15 mouse cellular contexts compared by ENCODE assay signal in genomic region chr15:99970606-99971005, GRCm38 (mm10). TPM values are rescaled to one million over a fixed set of nuclear protein-coding genes. Genes with fewer than 3 reads are reported as not detected.
DNase-seq lines count a peak whose midpoint lies in the region; ATAC-seq and TF ChIP-seq lines count a peak whose summit lies in the region.
"Had no signal": no experiment of that assay in that cellular context is flagged by ENCODE, and none has a peak within 500 bp of the region (broad histone marks: within the 10 kb centered on the region; RNA-seq: fewer than 3 reads in every experiment).

No protein-coding gene starts in this region.

- TF ChIP-seq POLR2A in MEL (IDR thresholded peaks at IDR 0.05; ENCODE audit: control insufficient read depth in 1 of 2, insufficient read depth in 1 of 2, low read depth in 1 of 2, low read length in 2 of 2, poor library complexity in 1 of 2): no peak

- peak; percentile 15 for DNase-seq in gastrocnemius, adult 18-20 months (ENCODE audit: low spot score)
- no peak for DNase-seq in gastrocnemius, postnatal 25 days
- DNase-seq in MEL (ENCODE audit: low read depth, low spot score): peak; percentile 59
- no peak for DNase-seq in liver, postnatal 0 days
- no peak for DNase-seq in adrenal gland, postnatal 25 days
- DNase-seq in forebrain, embryonic 11.5 days (ENCODE audit: low spot score): no peak
- DNase-seq: cerebellum, postnatal 10 days had no signal

- H3K36me3 ChIP-seq in kidney, embryonic 15.5 days: no peaks in the 10 kb centered on the region
- H3K36me3 ChIP-seq in kidney, embryonic 16.5 days (ENCODE audit: insufficient read depth, low read length): no peaks in the 10 kb centered on the region
- H3K36me3 ChIP-seq in MEL (ENCODE audit: control insufficient read depth in 1 of 2, insufficient read depth in 2 of 2, low read length in 2 of 2): peaks cover 0 to 28% of the 10 kb centered on the region in 2 experiments; a peak in 3 of 4 replicates
- no peaks in the 10 kb centered on the region for H3K36me3 ChIP-seq in liver, postnatal 0 days (replicated peaks; ENCODE audit: insufficient read depth, low read length)
- H3K36me3 ChIP-seq in forebrain, embryonic 11.5 days (ENCODE audit: control insufficient read depth, insufficient read depth, low read length): no peaks in the 10 kb centered on the region
- H3K36me3 ChIP-seq: embryonic facial prominence, embryonic 15.5 days; forebrain, embryonic 15.5 days; midbrain, embryonic 13.5 days had no signal

- no peak for TF ChIP-seq EP300 in MEL (IDR thresholded peaks at IDR 0.05; ENCODE audit: low read depth in 1 of 2, low read length in 2 of 2)
- no peak for TF ChIP-seq EP300 in liver, postnatal 0 days (IDR thresholded peaks at IDR 0.05; ENCODE audit: low read depth)

- peaks cover 28% of the 10 kb centered on the region for H3K79me2 ChIP-seq in MEL (ENCODE audit: control insufficient read depth, insufficient read depth, low read length, poor library complexity)

- H3K4me1 ChIP-seq in kidney, embryonic 15.5 days: peaks cover 12% of the 10 kb centered on the region
- peaks cover 7% of the 10 kb centered on the region; the same call in 1 of the 2 replicates for H3K4me1 ChIP-seq in kidney, embryonic 16.5 days (ENCODE audit: insufficient read depth, low read length)
- H3K4me1 ChIP-seq in MEL (ENCODE audit: control insufficient read depth in 1 of 2, insufficient read depth in 2 of 2, low read length in 2 of 2): peaks cover 7 to 17% of the 10 kb centered on the region in 2 experiments
- H3K4me1 ChIP-seq in liver, postnatal 0 days (ENCODE audit: insufficient read depth): 0 out of 2 replicates have a peak, but pooled peaks cover 8% of the 10 kb centered on the region
- no peaks in the 10 kb centered on the region for H3K4me1 ChIP-seq in forebrain, embryonic 11.5 days (replicated peaks; ENCODE audit: control insufficient read depth, insufficient read depth, low read length)
- H3K4me1 ChIP-seq: embryonic facial prominence, embryonic 15.5 days had no signal

- no peaks in the 10 kb centered on the region for H3K9me3 ChIP-seq in kidney, embryonic 15.5 days (replicated peaks)
- H3K9me3 ChIP-seq in kidney, embryonic 16.5 days (ENCODE audit: low read length): no peaks in the 10 kb centered on the region
- H3K9me3 ChIP-seq in MEL (replicated peaks; ENCODE audit: insufficient read depth, low read length): no peaks in the 10 kb centered on the region
- H3K9me3 ChIP-seq in liver, postnatal 0 days (ENCODE audit: low read length): no peaks in the 10 kb centered on the region
- H3K9me3 ChIP-seq in forebrain, embryonic 11.5 days (ENCODE audit: control insufficient read depth, low read length): no peaks in the 10 kb centered on the region
- H3K9me3 ChIP-seq: embryonic facial prominence, embryonic 15.5 days; forebrain, embryonic 15.5 days; midbrain, embryonic 13.5 days had no signal

- H3K4me3 ChIP-seq in kidney, embryonic 15.5 days (replicated peaks): no peak overlapping the region
- no peak overlapping the region for H3K4me3 ChIP-seq in kidney, embryonic 16.5 days (ENCODE audit: low read length)
- no peak overlapping the region for H3K4me3 ChIP-seq in MEL (ENCODE audit: control insufficient read depth in 1 of 2, insufficient read depth in 1 of 2, low read depth in 2 of 2, low read length in 2 of 2)
- no peak overlapping the region for H3K4me3 ChIP-seq in liver, postnatal 0 days (ENCODE audit: low read depth, low read length)
- H3K4me3 ChIP-seq in forebrain, embryonic 11.5 days (ENCODE audit: low read depth, low read length): no peak overlapping the region
- H3K4me3 ChIP-seq: embryonic facial prominence, embryonic 15.5 days; forebrain, embryonic 15.5 days; midbrain, embryonic 13.5 days had no signal

- no peak overlapping the region for H3K4me2 ChIP-seq in kidney, embryonic 15.5 days
- H3K4me2 ChIP-seq in kidney, embryonic 16.5 days (replicated peaks; ENCODE audit: low read depth, low read length): no peak overlapping the region
- H3K4me2 ChIP-seq in liver, postnatal 0 days (ENCODE audit: low read depth, low read length): no peak overlapping the region
- H3K4me2 ChIP-seq in forebrain, embryonic 11.5 days (ENCODE audit: low read depth, low read length, severe bottlenecking): no peak overlapping the region
- H3K4me2 ChIP-seq: embryonic facial prominence, embryonic 15.5 days; forebrain, embryonic 15.5 days; midbrain, embryonic 13.5 days had no signal

- H3K9ac ChIP-seq in kidney, embryonic 15.5 days: no peak overlapping the region
- no peak overlapping the region for H3K9ac ChIP-seq in kidney, embryonic 16.5 days (replicated peaks; ENCODE audit: low read length)
- no peak overlapping the region for H3K9ac ChIP-seq in MEL (ENCODE audit: control insufficient read depth, low read depth, low read length, poor library complexity, severe bottlenecking)
- 0 out of 2 replicates have a peak overlapping the region, but pooled peaks have one; percentile 17 for H3K9ac ChIP-seq in liver, postnatal 0 days (replicated peaks)
- H3K9ac ChIP-seq in forebrain, embryonic 11.5 days (ENCODE audit: low read length): no peak overlapping the region
- H3K9ac ChIP-seq: embryonic facial prominence, embryonic 15.5 days; forebrain, embryonic 15.5 days; midbrain, embryonic 13.5 days had no signal

- no peak for TF ChIP-seq CTCF in MEL (IDR thresholded peaks at IDR 0.05 in 2 of 3, conservative IDR thresholded peaks at IDR 0.05 in 1 of 3; ENCODE audit: control insufficient read depth in 1 of 3, insufficient read depth in 1 of 3, low read depth in 2 of 3, low read length in 3 of 3, poor library complexity in 1 of 3, severe bottlenecking in 1 of 3)
- no peak for TF ChIP-seq CTCF in liver, postnatal 0 days (IDR thresholded peaks at IDR 0.05; ENCODE audit: low read depth)

- H3K27me3 ChIP-seq in kidney, embryonic 15.5 days: no peaks in the 10 kb centered on the region
- H3K27me3 ChIP-seq in kidney, embryonic 16.5 days (ENCODE audit: insufficient read depth, low read length): no peaks in the 10 kb centered on the region
- H3K27me3 ChIP-seq in MEL (ENCODE audit: control insufficient read depth in 1 of 2, insufficient read depth in 2 of 2, low read length in 2 of 2): peaks cover 6 to 20% of the 10 kb centered on the region in 2 experiments; a peak in 3 of 4 replicates
- H3K27me3 ChIP-seq in liver, postnatal 0 days (ENCODE audit: insufficient read depth, low read length): no peaks in the 10 kb centered on the region
- no peaks in the 10 kb centered on the region for H3K27me3 ChIP-seq in forebrain, embryonic 11.5 days (ENCODE audit: control insufficient read depth, insufficient read depth, low read length)
- H3K27me3 ChIP-seq: embryonic facial prominence, embryonic 15.5 days; forebrain, embryonic 15.5 days; midbrain, embryonic 13.5 days had no signal

- H3K27ac ChIP-seq in kidney, embryonic 15.5 days: peak overlapping the region; percentile 1; the same call in 1 of the 2 replicates
- no peak overlapping the region for H3K27ac ChIP-seq in kidney, embryonic 16.5 days (ENCODE audit: low read length)
- no peak overlapping the region for H3K27ac ChIP-seq in MEL (ENCODE audit: control insufficient read depth, low read depth, low read length)
- peak overlapping the region; percentile 75 for H3K27ac ChIP-seq in liver, postnatal 0 days (ENCODE audit: low read depth)
- H3K27ac ChIP-seq in forebrain, embryonic 11.5 days (ENCODE audit: low read depth, low read length): no peak overlapping the region
- H3K27ac ChIP-seq: embryonic facial prominence, embryonic 15.5 days; forebrain, embryonic 15.5 days; hindbrain, postnatal 0 days; midbrain, embryonic 13.5 days had no signal

- 82% methylated on average over 1 of the region's 1 CpGs for WGBS in kidney, embryonic 15.5 days
- WGBS in kidney, embryonic 16.5 days: 58% methylated on average over 1 of the region's 1 CpGs
- 50% methylated on average over 1 of the region's 1 CpGs for WGBS in liver, postnatal 0 days (ENCODE audit: insufficient replicate concordance)
- WGBS in forebrain, embryonic 11.5 days: 97% methylated on average over 1 of the region's 1 CpGs

- ATAC-seq in kidney, embryonic 15.5 days (replicated peaks; ENCODE audit: low FRiP score): no peak
- no peak for ATAC-seq in kidney, embryonic 16.5 days (ENCODE audit: low FRiP score, low TSS enrichment)
- ATAC-seq in liver, postnatal 0 days: no peak
- no peak for ATAC-seq in forebrain, embryonic 11.5 days (replicated peaks; ENCODE audit: low FRiP score)
- ATAC-seq: forebrain, embryonic 15.5 days; hindbrain, postnatal 0 days; midbrain, embryonic 13.5 days had no signal

- TF ChIP-seq RAD21 in MEL (IDR thresholded peaks at IDR 0.05; ENCODE audit: low read depth, low read length): no peak

TF ChIP-seq in MEL, 35 proteins besides CTCF, POLR2A, EP300 and RAD21:
- TF ChIP-seq RCOR1 (IDR thresholded peaks at IDR 0.05; ENCODE audit: low read depth, low read length) (0 out of 2 replicates have a peak, but pooled peaks have one; percentile 12), CHD2 (IDR thresholded peaks at IDR 0.05; ENCODE audit: low read length) (no peak)

RNA-seq across cellular contexts. Expression of gene Larp4, which starts 0.7 kb away (rescaled TPM):
- total RNA-seq in gastrocnemius, adult 18-20 months (2021): 10 to 100 TPM; 39.4 to 47.4 TPM
- total RNA-seq in gastrocnemius, postnatal 25 days (2021): 10 to 100 TPM; 43.2 to 43.5 TPM
- 38.6 and 39.4 TPM in 2 replicates for polyA plus RNA-seq in kidney, embryonic 15.5 days (2015; fragmentation: Nextera tagmentation; extraction: Ambion mirVana)
- 33.7 and 39.6 TPM in 2 replicates for polyA plus RNA-seq in kidney, embryonic 16.5 days (2015; fragmentation: Nextera tagmentation; extraction: Ambion mirVana)
- 193 and 198 TPM in 2 replicates for total RNA-seq in MEL (2012; rRNA removed)
- 100 to 1,000 TPM; 168 to 216 TPM for polyA plus RNA-seq in MEL (2012; ENCODE audit: insufficient read depth in 1 of 2, insufficient read length in 2 of 2, low read depth in 1 of 2, low replicate concordance in 2 of 2, missing spikeins in 1 of 2)
- 16.2 and 17.3 TPM in 2 replicates for polyA plus RNA-seq in liver, postnatal 0 days (2015; fragmentation: Nextera tagmentation; extraction: Ambion mirVana)
- total RNA-seq in adrenal gland, postnatal 25 days (2021): 70.2 and 73.5 TPM in 2 replicates
- 37.4 and 42.8 TPM in 2 replicates for polyA plus RNA-seq in forebrain, embryonic 11.5 days (2014; fragmentation: Nextera tagmentation; extraction: Ambion mirVana)

RNA-seq across cellular contexts. Expression of gene Fam186a, which starts 3.7 kb away (rescaled TPM):
- total RNA-seq in gastrocnemius, adult 18-20 months (2021): under 1 TPM; 0.12 to 0.16 TPM
- total RNA-seq in gastrocnemius, postnatal 25 days (2021): under 1 TPM; 0.03 to 0.20 TPM
- polyA plus RNA-seq in kidney, embryonic 15.5 days (2015; fragmentation: Nextera tagmentation; extraction: Ambion mirVana): not detected in 2 replicates
- polyA plus RNA-seq in kidney, embryonic 16.5 days (2015; fragmentation: Nextera tagmentation; extraction: Ambion mirVana): 0.02 TPM in 1 of 2 replicates, not detected in the other
- not detected in 2 replicates for total RNA-seq in MEL (2012; rRNA removed)
- polyA plus RNA-seq in MEL (2012; ENCODE audit: insufficient read depth in 1 of 2, insufficient read length in 2 of 2, low read depth in 1 of 2, low replicate concordance in 2 of 2, missing spikeins in 1 of 2): not detected
- not detected in 2 replicates for polyA plus RNA-seq in liver, postnatal 0 days (2015; fragmentation: Nextera tagmentation; extraction: Ambion mirVana)
- 0.10 and 0.12 TPM in 2 replicates for total RNA-seq in adrenal gland, postnatal 25 days (2021)
- polyA plus RNA-seq in forebrain, embryonic 11.5 days (2014; fragmentation: Nextera tagmentation; extraction: Ambion mirVana): not detected in 2 replicates
- total RNA-seq: granulocyte monocyte progenitor cell, adult 5-6 weeks; left cerebral cortex, postnatal 10 days had no signal
- polyA plus RNA-seq: forebrain, embryonic 15.5 days; hindbrain, postnatal 0 days; midbrain, embryonic 13.5 days had no signal

Comparison
In these comparisons a context has a peak if more than half of its experiments do, and no peak if none do; other contexts are left out.
1. DNase-seq: peak in gastrocnemius, adult 18-20 months (single experiment) and MEL (single experiment); none in gastrocnemius, postnatal 25 days (single experiment), liver, postnatal 0 days (single experiment), adrenal gland, postnatal 25 days (single experiment) and forebrain, embryonic 11.5 days (single experiment).
2. H3K27ac ChIP-seq: peak in kidney, embryonic 15.5 days (single experiment) and liver, postnatal 0 days (single experiment); none in kidney, embryonic 16.5 days (single experiment), MEL (single experiment) and forebrain, embryonic 11.5 days (single experiment).